Mouse (Mus musculus) kidney, embryonic 14.5 days (tissue): ENCODE results near the gene Dpy19l3. TPM values are rescaled to one million over a fixed set of nuclear protein-coding genes. Genes with fewer than 3 reads are reported as not detected.

Source experiments
- ATAC-seq: fragments of 200-750 bp; cut with Nextera tagmentation; 2 replicates; pipeline ENCODE4 v1.8.0; 2017; ENCODE audit warnings: moderate number of reproducible peaks, mild to moderate bottlenecking, moderate TSS enrichment, moderate library complexity; ENCODE audit not compliant: low FRiP score, low TSS enrichment
- H3K27ac ChIP-seq: fragments of 300-500 bp; sonication (generic); 2 replicates; pipeline ENCODE4 v1.5.1; 2014; ENCODE audit warnings: low read depth, mild to moderate bottlenecking, low read length, moderate library complexity, mixed read lengths
- H3K27me3 ChIP-seq: fragments of 300-500 bp; sonication (generic); 2 replicates; pipeline ENCODE4 v1.6.1; 2014; ENCODE audit warnings: mild to moderate bottlenecking, low read length; ENCODE audit not compliant: control insufficient read depth, insufficient read depth
- H3K36me3 ChIP-seq: fragments of 300-500 bp; sonication (generic); 2 replicates; pipeline ENCODE4 v1.6.1; 2014; ENCODE audit warnings: low read length, mixed read lengths; ENCODE audit not compliant: control insufficient read depth, insufficient read depth
- H3K4me1 ChIP-seq: fragments of 300-500 bp; sonication (generic); 2 replicates; pipeline ENCODE4 v1.6.1; 2014; ENCODE audit warnings: low read length, mixed read lengths; ENCODE audit not compliant: control insufficient read depth, insufficient read depth
- H3K4me2 ChIP-seq: fragments of 300-500 bp; sonication (generic); replicated peaks from 2 replicates; pipeline ENCODE4 v1.6.1; 2014; ENCODE audit warnings: low read depth, mild to moderate bottlenecking, low read length
- H3K4me3 ChIP-seq: fragments of 300-500 bp; sonication (generic); 2 replicates; pipeline ENCODE4 v1.5.1; 2014; ENCODE audit warnings: mild to moderate bottlenecking, low read length
- H3K9ac ChIP-seq: fragments of 300-500 bp; sonication (generic); 2 replicates; pipeline ENCODE4 v1.6.1; 2014; ENCODE audit warnings: low read depth, mild to moderate bottlenecking, low read length, moderate library complexity
- H3K9me3 ChIP-seq: fragments of 300-500 bp; sonication (generic); 2 replicates; pipeline ENCODE4 v1.6.1; 2016; ENCODE audit warnings: low read length; ENCODE audit not compliant: control insufficient read depth
- WGBS: fragments of 180-500 bp; shearing (Covaris S2); extraction: QIAGEN DNeasy Blood & Tissue Kit; methylation state at CpG from one replicate; pipeline ENCODE4 v1.1.7; 2014; 5-methylcytosine and 5-hydroxymethylcytosine counted together
- polyA plus RNA-seq: library from polyadenylated mRNA; unstranded; fragments of >200 nt; fragmentation: Nextera tagmentation; extraction: Ambion mirVana; gene quantifications from 2 replicates; pipeline ENCODE4 v1.2.1, GENCODE M21; 2014

Gene Dpy19l3
- polyA plus RNA-seq = 32.6 and 41.3 TPM in 2 replicates

- under 1% methylated on average over 69 of the region's 70 CpGs for WGBS
- Histone ChIP-seq H3K9ac (peak within 1 kb of the TSS; percentile 57), H3K4me1 (peaks cover 8% of the 10 kb centered on the region), H3K4me2 (peak within 1 kb of the TSS; percentile 93), H3K36me3 (peaks cover 11% of the 10 kb centered on the region), H3K4me3 (peak within 1 kb of the TSS; percentile 68), H3K27me3 (no peaks in the 10 kb centered on the region), H3K9me3 (no peaks in the 10 kb centered on the region), H3K27ac (peak within 1 kb of the TSS; percentile 47; the same call in 1 of the 2 replicates)
- peak; percentile 98 for ATAC-seq
These were observed at the start of gene Dpy19l3 for GRCm38 (mm10) chr7:35754033-35754885. Gene Dpy19l3 (minus strand): TSS chr7:35754454.

GRCm38 (mm10) chr7:35802906-35803595, 48.8 kb upstream of the Dpy19l3 start, which contains the start of gene Zfp507:
Gene Zfp507 (minus strand): TSS chr7:35803003.
- Histone ChIP-seq H3K27ac (peak within 1 kb of the TSS; percentile 76), H3K4me3 (peak within 1 kb of the TSS; percentile 85), H3K27me3 (no peaks in the 10 kb centered on the region), H3K4me1 (peaks cover 3% of the 10 kb centered on the region; the same call in 1 of the 2 replicates), H3K9ac (peak within 1 kb of the TSS; percentile 96), H3K36me3 (peaks cover 26% of the 10 kb centered on the region), H3K4me2 (peak within 1 kb of the TSS; percentile 71), H3K9me3 (no peaks in the 10 kb centered on the region)
- 21% methylated on average over 25 of the region's 26 CpGs for WGBS
- peak; percentile 97 for ATAC-seq

- under 1% methylated on average over 38 of the region's 49 CpGs for WGBS
- peaks cover 3% of the 10 kb centered on the region; the same call in 1 of the 2 replicates for H3K4me1 ChIP-seq
- peak overlapping the region; percentile 76 for H3K27ac ChIP-seq
- H3K9ac ChIP-seq = peak overlapping the region; percentile 96
- peaks cover 33% of the 10 kb centered on the region for H3K36me3 ChIP-seq
- H3K9me3 ChIP-seq = no peaks in the 10 kb centered on the region
- H3K27me3 ChIP-seq = no peaks in the 10 kb centered on the region
- peak overlapping the region; percentile 85 for H3K4me3 ChIP-seq
- ATAC-seq = peak; percentile 89
- H3K4me2 ChIP-seq = peak overlapping the region; percentile 71
These were observed 48.1 kb upstream of the Dpy19l3 start for GRCm38 (mm10) chr7:35802201-35802905.

- H3K27ac ChIP-seq = no peak overlapping the region
- H3K4me2 ChIP-seq = no peak overlapping the region
- 78% methylated on average over 7 of the region's 7 CpGs for WGBS
- H3K4me1 ChIP-seq = no peaks in the 10 kb centered on the region; the same call in 1 of the 2 replicates
- H3K4me3 ChIP-seq = no peak overlapping the region
- no peaks in the 10 kb centered on the region for H3K27me3 ChIP-seq
- H3K36me3 ChIP-seq = peaks cover 83% of the 10 kb centered on the region
- H3K9ac ChIP-seq = no peak overlapping the region
- no peaks in the 10 kb centered on the region for H3K9me3 ChIP-seq
- no peak for ATAC-seq
These were observed 41.9 kb upstream of the Dpy19l3 start for GRCm38 (mm10) chr7:35796123-35796522.

GRCm38 (mm10) chr7:35794145-35794664, 40.0 kb upstream of the Dpy19l3 start:
- Histone ChIP-seq H3K27ac (no peak overlapping the region), H3K4me2 (no peak overlapping the region), H3K9ac (no peak overlapping the region), H3K9me3 (no peaks in the 10 kb centered on the region), H3K27me3 (no peaks in the 10 kb centered on the region), H3K36me3 (peaks cover 86% of the 10 kb centered on the region), H3K4me1 (no peaks in the 10 kb centered on the region), H3K4me3 (no peak overlapping the region)
- ATAC-seq = no peak
- WGBS = 81% methylated on average over 12 of the region's 12 CpGs

DNA sequence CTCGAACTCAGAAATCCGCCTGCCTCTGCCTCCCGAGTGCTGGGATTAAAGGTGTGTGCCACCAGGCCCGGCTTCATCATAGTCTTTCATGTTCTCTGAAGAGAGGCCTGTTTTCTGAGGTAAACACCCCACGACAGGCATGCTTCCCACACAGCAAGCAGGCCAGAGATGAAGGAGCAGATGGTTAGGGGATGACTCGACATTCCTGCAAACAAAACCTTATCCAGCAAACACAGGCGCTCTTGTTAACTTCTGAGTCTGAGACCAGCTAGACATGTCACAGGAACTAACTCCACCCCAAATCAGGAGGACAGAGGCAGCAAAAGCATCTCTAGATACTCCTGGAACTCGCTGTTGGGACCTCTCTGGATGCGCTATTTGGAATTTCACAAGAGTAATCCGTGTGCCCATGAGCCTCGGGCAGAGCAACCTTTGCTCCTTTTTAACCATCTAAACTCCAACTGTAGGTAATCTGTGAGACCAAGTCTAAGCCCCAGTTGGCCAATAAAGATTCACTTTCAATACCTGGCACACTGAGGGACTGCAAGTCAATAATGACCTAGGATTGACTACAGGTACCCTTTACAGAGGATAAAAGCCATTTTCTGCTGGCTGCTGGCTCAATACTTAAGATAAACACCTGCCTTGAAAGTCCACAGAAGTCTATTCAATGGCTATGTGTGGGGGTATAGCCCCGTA, 38.0 kb upstream of the Dpy19l3 start:
- Histone ChIP-seq H3K27me3 (no peaks in the 10 kb centered on the region), H3K27ac (no peak overlapping the region), H3K36me3 (peaks cover 83% of the 10 kb centered on the region), H3K4me1 (no peaks in the 10 kb centered on the region), H3K9me3 (no peaks in the 10 kb centered on the region), H3K9ac (no peak overlapping the region), H3K4me2 (no peak overlapping the region), H3K4me3 (no peak overlapping the region)
- ATAC-seq = no peak
- 90% methylated on average over 12 of the region's 12 CpGs for WGBS

DNA sequence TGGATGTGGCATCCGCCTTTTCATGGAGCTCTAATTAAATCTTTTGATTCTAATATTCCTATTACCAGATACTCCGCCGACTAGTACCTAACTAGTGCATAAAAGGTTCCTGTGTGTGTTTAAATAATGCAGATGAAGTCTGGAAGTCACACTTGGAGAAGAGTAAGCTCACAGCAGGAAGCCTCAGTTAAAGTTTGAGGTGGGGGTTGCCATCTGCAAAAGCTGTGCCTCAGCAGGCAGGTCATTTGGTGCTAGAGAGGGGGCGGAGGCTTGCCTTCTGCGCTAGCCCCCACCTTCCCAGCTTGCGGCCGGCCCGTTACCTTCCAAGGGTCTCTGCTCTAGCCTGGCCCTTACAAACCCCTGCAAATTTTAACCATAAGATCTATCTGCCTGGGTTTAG, 36.7 kb upstream of the Dpy19l3 start:
- WGBS = 43% methylated on average over 8 of the region's 8 CpGs

GRCm38 (mm10) chr7:35790201-35790600, 35.9 kb upstream of the Dpy19l3 start:
- 54% methylated on average over 8 of the region's 8 CpGs for WGBS
- H3K36me3 ChIP-seq = peaks cover 91% of the 10 kb centered on the region
- no peaks in the 10 kb centered on the region for H3K9me3 ChIP-seq
- no peak overlapping the region for H3K27ac ChIP-seq
- H3K4me3 ChIP-seq = no peak overlapping the region
- ATAC-seq = no peak
- H3K4me1 ChIP-seq = no peaks in the 10 kb centered on the region
- no peak overlapping the region for H3K9ac ChIP-seq
- H3K27me3 ChIP-seq = no peaks in the 10 kb centered on the region
- H3K4me2 ChIP-seq = no peak overlapping the region

More for the DNA sequence above, 36.7 kb upstream of the Dpy19l3 start:
- no peak for ATAC-seq
- Histone ChIP-seq H3K9me3 (no peaks in the 10 kb centered on the region), H3K27ac (no peak overlapping the region), H3K9ac (no peak overlapping the region), H3K4me2 (no peak overlapping the region), H3K36me3 (peaks cover 88% of the 10 kb centered on the region), H3K27me3 (no peaks in the 10 kb centered on the region), H3K4me1 (no peaks in the 10 kb centered on the region), H3K4me3 (no peak overlapping the region)
